Mouse (Mus musculus) embryo, embryonic 9.5 days (tissue): Measurements from ENCODE around the gene Rpp25l.
A peak's percentile ranks its signal among the peaks of the same experiment; 100 is the strongest.
"Not testable (repeated sequence)": the region's sequence is repeated elsewhere in the genome, so short reads cannot be mapped to it uniquely, and the experiment has no call there.

Source experiments
- DNase-seq: peaks from one replicate; pipeline ENCODE4 v3.0.0-alpha.2; 2017; ENCODE audit errors: extremely low spot score

Rpp25l gene

DNA sequence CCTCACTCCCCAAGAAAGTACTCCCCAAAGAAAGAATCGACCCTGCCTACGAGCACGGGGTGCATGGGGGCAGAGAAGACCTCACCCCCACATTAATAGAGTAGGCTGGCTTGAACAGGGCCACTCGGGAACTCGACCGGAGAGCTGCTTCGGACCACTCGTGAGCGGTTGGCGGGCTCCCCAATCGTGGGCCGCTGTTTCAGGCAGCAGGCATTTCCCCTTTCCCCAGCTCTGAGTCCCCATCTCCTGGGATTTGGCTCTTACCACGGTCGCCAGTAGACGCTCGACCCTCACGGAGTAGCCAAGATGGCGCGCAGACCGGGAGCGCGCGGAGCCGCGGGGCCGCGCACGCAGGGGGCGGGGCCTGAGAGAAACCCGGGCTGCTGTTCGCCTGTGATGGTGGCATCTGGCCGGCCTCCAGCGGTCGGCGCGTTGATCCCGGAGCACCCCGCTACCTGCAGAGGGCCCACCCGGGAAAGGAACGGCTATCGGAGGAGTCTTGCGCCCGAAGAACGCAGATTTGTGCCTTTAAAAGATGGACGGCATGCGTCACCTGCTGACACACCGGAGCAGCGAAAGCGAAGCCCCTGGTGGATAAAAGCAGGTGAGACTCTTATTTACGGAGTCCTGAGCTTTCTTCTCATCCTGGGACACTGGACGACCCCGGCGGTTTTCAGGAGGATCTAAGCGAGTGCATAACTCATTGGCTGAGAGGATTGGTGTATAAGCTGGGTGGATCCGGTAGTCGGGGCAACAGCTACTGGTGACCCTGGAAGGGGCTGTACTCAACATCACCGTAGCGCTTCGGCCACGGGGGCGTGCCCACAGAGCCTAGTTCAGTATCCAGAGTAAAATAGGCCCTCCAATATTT lies at the start of gene Rpp25l:
Gene Rpp25l (minus strand): TSS at position 338 of the 871 bp plus-strand sequence.
- peak; percentile 94 for DNase-seq

DNA sequence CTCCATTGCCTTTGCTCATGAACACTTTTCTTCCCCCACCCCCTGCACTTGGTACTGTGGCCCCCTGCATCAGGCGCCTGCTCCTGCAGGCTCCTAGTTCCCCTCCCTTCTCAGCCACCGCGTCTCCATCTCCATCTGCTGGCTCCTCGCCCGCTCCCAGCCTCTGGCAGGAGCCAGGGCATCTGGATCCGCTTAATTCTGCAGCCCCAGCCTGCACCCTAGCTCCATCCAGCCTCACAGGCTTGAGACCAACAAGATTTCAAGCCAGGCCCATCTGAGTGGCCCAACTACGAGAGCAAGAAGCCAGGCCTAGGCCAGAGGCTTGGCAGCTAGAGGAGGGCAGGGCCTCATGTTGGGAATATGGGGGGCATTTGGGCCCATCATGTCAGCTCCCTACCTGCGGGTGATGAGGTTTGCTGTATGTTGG lies 49.4 kb upstream of the Rpp25l start:
- not testable (repeated sequence) for DNase-seq

DNA sequence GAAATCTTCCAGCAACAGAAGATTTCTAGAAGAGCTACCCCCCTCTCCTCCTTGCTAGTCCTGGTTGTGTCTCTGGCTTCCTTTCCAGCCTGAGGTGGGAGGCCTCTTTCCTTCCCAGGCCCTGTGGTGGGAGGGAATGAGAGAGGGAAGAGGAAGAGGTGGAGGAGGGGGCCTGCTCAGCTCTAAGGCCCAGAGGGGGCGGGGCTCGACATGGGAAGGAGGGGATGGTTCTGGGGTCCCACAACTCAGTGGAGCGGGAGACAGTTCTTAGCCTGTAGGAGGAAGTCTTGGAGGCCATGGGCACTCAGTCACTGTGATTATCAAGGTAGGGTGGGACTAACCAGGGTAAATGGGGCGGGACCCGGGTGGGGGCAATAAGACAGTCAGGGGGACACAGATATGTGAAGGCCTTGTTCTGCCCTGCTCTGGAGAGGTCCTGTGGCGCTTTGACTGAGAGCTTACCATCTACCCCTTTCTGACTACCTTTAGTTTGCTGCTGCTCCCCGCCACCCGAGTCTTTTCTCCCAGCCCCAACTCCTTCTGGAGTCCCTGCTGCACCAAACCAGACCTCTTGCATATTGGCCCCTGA lies 48.9 kb upstream of the Rpp25l start:
- DNase-seq: peak; percentile 59

DNA sequence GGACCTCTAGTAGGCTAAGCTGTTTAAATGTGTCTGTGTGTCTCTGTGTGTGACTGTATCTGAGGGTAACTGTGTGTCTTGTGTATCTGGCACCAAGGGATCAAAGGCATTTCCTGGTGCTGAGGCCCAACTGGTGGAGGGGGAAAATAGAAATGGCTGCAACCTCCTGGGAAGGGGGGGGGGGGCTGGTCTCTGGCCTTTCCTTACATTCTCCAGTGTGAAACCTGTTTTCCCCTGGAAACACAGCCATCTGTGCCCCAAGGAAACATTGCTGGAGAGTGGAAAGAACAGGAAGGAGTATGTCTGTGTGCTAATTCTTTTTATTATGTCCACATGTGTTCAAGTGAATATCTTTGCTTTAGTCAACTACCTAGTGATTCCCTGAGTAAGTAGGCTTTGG lies 48.3 kb upstream of the Rpp25l start:
- no peak for DNase-seq

DNA sequence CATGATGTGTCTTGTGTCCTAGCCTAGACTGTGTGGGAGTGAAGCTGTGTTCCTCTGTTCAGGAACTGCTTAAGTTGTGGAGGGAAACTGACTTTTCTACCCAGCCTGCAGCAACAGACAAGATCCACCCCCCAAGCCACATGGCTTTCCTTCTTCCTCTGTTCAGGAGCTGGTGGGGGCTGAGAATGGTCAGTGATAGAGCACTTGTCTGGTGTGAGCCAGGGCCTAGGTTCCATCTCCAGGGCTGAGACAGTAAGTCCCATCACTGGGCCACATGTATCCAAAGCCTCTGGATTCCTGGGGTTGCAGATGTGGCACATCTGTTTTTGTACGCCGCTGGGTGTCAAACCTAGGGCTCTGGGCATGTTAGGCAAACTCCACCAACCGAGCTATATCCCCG lies 47.6 kb upstream of the Rpp25l start:
- no peak for DNase-seq

DNA sequence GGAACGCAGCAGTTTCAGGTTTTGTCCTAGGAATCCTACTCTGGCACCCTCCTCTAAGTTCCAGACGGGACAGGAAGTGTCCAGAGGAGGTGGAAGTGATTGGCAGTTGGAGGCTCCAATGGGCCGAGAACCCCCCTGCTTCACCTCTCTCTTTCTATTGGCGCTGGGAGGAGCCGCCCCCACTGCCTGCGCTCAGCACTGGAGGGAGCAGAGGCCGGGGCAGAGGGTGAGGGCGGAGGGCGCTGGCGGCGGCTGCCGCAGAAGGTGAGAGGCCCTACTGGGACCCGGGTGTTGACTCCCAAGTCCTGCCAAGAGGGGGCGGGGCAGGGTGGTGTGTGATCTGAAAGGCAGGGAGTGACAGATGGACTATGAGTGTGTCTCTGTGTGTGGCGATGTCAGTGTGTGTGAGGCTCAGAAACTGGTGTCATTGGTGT lies 47.0 kb upstream of the Rpp25l start:
- DNase-seq: peak; percentile 88

DNA sequence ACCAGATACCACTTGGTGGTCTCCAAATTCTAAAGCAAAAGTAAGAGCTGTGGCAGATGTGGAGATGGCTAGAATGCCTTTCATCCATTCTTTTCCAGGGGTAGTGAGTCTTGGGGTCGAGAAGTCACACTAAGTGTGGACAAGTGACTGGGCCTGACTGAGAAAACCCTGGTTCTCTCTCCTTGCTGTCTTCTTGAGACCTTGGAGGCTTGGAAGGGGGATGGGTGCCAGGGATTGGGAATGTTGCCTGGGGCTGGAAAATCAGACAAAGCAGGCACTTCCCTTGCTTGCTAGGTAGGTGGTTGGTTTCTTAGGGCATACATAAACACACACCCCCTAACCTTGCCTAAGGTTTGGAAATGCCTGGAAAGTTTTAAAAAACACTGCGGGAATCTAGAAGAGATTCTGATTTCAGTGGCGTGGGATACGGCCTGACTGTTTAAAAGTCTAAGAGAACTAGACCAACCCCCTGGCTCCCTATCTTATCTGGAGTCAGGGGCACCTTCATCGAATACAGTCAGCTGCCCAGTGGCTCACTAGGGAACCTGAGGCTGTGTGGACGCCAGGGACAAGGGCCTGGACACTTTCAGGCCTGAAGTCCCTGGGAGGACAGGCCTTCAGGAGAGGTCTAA lies 46.4 kb upstream of the Rpp25l start:
- no peak for DNase-seq

DNA sequence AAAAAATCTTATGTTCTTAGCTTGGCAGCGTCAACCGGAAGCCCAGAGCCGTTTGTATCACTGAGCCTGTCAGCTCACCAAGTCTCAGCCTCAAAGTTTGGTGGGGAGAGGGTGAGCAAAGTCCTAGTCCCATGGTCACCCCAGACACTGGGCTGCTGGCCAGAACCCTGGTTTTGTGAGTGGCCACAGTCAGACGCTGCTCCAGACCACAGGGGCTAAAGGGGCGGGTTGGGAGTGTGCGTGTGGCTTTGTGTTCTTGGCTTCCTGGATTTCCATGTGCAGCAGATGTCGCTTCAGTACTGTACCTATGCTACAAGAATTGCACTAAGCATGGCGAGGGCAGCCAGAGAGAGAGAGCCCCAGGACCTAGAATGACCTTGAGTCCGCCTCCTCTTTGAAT lies 45.9 kb upstream of the Rpp25l start:
- no peak for DNase-seq

DNA sequence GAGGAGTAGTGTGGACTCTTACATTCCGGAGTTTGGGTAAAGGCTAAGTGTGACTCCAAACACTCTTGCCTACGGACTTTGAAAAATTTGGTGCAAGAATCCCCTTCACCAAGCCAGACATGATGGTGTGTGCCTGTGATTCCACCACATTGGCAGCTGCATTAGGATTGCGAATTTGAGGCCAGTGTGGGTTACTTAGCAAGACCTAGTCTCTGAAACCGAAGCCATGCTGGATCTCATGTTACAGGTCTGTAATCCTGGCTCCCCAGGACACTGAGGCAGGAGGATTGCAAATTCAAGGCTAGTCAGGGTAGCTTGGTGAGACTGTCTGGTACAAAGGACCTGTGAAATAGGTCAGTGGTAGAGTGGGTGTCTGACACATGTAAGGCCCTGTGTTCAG lies 45.4 kb upstream of the Rpp25l start:
- DNase-seq: no peak

DNA sequence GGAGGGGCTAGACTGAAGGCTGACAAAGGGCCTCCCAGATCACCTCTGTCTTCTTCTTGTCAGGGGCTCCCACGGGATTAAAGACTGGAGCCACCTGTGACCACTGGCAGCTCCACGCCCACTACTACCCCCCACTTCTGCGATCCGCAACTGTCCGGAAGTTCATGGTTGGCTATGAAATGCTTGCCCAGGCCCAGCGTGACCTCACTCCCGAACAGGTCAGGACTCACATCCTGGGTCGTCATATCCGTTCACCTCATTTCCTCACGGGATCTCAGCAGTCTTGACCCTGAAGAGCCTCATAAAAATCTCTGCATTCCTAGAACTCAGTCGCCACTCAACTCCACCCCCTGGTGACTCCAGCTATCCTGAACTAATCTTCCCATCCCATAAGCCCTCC lies 44.7 kb upstream of the Rpp25l start:
- no peak for DNase-seq

DNA sequence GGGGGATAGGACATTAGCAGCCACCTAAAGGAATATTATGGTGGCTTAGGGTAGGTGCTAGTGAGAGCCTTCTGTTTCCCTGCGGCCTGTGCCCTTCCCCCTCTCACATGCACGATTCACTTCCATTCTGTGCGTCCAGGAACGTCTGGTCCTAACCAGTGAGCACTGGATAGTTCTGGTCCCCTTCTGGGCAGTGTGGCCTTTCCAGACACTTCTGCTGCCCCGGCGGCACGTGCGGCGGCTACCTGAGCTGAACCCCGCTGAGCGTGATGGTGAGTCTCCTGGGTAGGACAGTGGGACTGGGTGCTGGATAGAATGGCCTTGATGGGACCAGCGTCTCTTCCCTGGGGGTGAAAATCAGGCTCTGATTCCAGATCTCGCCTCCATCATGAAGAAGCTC lies 44.0 kb upstream of the Rpp25l start:
- DNase-seq: no peak

DNA sequence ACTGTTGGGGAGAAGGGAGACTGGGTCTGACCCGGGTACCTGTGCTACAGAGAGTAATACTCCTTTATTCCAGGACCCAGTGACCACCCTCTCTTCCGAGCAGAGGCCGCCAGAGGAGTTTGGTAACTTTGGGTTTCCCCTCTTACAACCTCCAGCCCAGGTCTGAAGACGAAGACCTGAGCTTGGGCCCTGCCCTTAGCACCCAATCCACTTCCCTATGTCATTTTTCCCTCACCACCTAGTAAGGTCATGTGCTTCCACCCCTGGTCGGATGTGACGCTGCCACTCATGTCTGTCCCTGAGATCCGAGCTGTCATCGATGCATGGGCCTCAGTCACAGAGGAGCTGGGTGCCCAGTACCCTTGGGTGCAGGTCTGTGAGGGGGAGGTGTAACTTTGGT lies 43.1 kb upstream of the Rpp25l start:
- DNase-seq: no peak

DNA sequence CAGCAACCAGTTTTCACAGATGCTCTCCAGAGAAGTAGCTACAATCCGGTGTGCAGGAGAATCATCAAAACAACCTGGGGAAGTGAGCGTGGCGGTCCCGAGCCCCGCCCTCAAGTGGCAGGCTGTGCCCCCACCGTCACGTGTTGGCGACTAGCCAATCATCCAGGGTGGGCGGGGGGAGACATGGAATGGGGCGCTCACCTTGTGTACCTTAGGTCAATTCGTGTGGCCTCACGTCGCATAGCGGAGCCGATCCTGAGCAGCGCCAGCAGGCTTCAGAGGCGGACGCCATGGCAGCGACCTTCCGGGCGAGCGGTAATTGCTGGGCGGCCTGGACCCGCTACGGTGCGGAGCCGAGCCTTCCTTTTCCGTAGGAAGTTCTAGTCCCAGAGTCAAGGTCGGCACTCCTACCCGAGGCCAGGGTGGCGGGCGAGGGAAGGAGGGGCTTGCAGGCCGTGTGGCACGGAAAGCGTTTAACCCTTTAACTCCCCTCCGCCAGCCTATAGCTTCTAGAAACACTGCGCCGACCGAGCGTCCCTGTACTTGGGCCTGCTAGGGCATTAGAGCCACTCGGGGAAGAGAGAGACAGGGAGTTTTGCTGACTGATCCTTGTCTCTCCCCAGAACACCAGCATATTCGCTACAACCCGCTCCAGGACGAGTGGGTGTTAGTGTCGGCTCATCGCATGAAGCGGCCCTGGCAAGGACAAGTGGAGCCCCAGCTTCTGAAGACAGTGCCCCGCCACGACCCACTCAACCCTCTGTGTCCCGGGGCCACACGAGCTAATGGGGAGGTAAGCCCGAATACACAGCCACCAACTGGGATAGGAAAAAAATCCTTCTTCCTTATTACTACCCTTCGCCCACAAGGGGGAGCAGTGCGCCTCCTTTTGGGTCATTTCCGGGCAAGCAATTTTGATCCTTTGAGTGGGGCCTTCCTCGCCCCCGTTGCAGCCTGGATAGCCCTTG lies 42.3 kb upstream of the Rpp25l start, which contains the start of gene Sigmar1:
Gene Sigmar1 (minus strand): TSS at position 820 of the 968 bp plus-strand sequence.
- DNase-seq: peak; percentile 87

DNA sequence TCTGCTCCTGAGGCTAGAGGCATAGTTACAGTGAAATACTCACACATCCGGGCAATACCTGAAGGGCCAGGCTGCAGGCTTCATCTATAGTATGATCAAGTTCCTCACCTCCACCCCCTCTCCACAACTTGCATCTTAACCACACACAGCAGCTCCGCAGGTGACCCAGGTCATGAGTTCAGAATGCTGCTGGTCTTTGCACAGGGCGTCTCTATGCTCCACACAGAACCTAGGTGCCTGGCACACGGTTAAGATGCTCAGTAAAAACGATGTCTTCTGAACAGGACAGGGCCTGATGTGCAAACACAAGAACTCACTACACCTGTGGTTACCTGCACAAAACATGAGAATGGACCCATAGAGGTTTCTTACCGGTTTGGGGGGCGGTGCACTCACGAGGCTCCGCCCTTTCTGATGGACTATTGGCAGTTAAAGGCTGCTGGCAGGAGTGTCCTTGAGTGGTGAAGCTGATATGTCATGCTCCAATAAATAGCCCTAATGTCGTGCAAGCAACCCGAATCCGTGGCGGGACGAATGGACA lies 41.5 kb upstream of the Rpp25l start, which contains the start of gene Galt:
Gene Galt (plus strand): TSS at position 432 of the 541 bp plus-strand sequence.
- DNase-seq: no peak

DNA sequence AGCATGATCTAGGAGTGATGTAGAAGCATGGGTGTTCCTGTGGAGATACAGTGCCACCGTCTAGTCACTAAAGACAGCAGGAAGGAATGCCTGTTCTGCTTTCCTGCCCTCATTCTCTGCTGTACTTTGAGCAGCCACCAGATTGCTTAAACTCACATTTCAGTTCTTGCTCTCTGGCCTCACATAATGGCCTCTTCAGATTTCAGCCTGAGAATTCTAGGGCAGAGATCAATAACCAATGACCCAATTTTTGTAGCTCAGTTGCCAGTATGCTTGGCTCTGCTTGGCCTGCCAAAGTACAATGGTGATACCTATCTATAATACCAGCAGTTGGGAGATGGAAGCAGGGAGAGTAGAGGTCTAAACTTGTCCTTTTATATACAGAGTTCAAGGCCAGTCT lies 31.7 kb upstream of the Rpp25l start:
- no peak for DNase-seq

DNA sequence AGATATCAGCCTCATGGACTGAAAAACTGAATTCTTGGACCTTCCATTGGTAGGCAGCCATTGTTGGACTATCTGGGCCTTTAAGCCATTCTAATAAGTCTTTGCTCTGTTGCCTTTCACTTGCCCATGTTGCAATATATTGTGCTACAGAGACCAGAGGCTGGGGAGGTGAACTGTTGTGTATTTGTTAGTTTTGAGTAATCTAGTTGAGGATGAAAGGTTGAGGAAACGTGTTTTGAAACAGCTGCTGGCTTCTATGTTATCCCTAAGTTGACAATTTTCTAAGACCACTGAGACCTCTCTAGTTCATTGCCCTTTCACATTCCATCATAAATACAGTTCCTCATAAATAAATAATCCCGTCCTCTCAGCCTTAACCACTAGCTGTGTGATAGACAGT lies 30.8 kb upstream of the Rpp25l start:
- no peak for DNase-seq

DNA sequence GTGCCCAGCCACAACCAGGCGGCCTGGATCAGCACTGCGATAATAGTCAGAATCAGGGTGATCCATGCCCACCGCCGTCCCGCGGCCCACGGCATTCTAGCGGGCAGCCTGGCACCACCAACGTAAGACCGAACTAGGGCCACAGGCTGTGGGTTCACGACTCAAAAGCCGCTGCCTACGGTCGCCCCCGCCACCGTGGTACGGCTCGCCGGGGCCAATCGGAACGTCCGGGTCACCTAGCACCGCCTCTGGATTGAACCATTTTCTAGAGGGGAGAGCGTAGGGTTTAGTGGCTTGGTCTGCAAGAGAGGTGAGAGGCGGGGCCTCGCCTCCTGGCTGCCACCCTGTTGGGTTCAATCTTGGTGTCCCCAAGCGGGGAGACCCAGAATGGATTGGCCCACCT lies 27.8 kb upstream of the Rpp25l start:
- DNase-seq: peak; percentile 95

DNA sequence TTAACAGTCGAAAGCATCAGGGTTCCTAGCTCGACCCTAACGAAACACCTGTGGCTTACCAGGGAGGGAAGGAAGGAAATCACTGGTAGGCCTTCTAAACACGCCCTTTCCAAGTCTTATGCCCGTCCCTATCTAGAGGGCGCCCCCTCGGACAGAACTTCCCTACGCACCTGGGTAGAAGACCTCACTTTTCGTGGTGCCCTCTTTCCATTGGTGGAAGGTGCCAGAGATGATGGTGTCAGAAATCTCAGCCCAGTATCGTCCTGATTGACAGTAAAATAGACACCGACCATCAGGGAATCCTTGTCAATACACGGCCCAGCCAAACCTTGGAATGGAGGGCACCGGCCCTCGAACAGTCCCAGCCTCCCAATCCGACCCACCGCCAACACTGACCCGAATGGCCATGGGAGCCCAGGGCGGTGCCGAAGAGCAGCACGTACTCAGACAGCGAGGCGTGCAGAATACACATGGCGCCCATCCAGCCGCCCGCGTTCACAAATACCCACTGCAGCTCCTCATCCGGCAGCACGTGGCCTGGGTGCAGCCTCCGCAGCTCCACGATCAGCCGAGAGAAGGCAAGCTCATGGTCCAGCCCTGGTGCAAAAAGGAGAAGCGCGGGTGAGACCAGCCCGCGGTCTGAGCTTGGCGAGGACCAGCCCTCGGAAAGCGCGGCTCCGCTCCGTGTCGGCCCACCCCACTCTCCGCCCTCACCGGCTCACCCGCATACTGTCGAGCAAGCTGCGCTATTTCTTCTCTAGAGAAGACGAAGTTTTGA lies 27.2 kb upstream of the Rpp25l start:
- no peak for DNase-seq

DNA sequence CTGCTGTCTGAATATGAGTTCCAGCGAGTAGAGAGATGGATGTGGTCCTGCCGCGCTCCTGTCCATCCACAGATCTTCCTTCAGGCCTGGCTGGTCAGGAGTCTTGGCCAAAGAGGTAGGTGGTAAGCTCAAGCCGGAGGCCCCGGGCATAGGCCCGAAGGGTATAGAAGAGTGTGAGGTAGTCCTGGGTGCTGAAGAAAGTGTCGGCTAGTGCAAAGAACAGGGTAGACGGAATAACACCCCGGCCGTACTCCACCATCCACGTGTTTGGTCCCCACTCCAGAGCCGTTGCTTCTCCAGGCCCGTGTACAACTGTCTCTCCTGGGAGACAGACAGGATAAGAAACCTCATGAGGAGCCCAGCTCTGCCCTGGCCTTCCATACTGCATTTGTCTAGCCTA lies 25.9 kb upstream of the Rpp25l start:
- DNase-seq: no peak

DNA sequence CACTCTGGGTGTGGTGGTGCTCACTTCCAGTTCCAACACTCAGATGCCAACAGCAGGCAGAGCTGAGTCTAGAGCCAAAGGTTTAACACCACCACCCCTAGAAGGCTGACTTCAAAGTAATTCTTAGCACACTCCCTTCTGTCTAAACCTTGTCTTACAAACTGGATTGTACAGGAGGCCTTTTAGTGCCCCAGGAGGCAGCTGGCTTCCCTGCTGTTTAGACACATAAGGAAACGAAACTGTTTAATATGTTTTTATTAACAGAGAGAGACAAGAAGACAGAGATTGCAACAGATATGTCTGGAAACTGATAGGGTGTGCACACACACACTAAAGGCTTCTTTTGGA lies 24.9 kb upstream of the Rpp25l start:
- no peak for DNase-seq
